Mouse (Mus musculus) olfactory bulb, adult 2 months (tissue): ENCODE data around the gene E130308A19Rik.

Source experiments
- CTCF ChIP-seq: fragments of 200-500 bp; IDR thresholded peaks from 2 replicates; pipeline ENCODE4 v1.5.1; 2012; ENCODE audit warnings: low read depth, mild to moderate bottlenecking, low read length, moderate library complexity; ENCODE audit not compliant: insufficient read depth
- POLR2A ChIP-seq: fragments of 200-500 bp; IDR thresholded peaks from 2 replicates; pipeline ENCODE4 v1.6.1; 2012; ENCODE audit warnings: mild to moderate bottlenecking, low read depth, low read length, moderate library complexity; ENCODE audit not compliant: insufficient read depth

DNA sequence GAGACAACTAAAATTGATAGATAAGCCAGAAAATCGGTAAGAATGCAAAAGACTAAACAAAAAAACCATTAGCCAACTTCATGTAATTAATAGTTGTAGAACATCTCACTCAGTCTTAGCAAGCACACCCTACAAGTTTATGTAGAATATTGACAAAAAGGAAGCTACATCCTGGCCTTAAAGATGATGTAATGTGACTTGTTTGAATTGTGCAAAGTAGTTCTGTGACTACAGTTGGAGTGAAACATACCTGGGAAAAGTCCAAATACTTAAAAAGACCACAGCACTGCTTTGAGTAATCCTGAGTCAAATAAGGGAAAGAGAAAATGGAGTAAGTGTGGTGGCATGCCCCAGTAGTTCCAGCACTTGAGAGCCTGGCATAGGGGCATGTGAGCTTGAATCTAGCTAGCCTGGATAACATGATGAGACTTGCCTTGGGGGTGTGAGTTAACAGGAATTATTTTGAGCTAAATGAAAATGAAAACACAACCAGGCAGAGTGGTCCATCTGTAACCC is 26.2 kb downstream of the E130308A19Rik start:
- TF ChIP-seq CTCF: no peak
- no peak for TF ChIP-seq POLR2A
